ENCODE assay signal across 8 mouse cellular contexts in genomic region chr11:77763673-77764340, GRCm38 (mm10). TPM values are rescaled to one million over a fixed set of nuclear protein-coding genes. Genes with fewer than 3 reads are reported as not detected.
DNase-seq lines count a peak whose midpoint lies in the region; ATAC-seq and TF ChIP-seq lines count a peak whose summit lies in the region.

No protein-coding gene starts in this region.

- no peak for TF ChIP-seq CTCF in forebrain, postnatal 0 days (IDR thresholded peaks at IDR 0.05; ENCODE audit: low read depth)

- peak overlapping the region; percentile 96 for H3K4me3 ChIP-seq in forebrain, postnatal 0 days (ENCODE audit: low read depth, low read length)
- peak overlapping the region; percentile 85 for H3K4me3 ChIP-seq in intestine, embryonic 16.5 days (ENCODE audit: low read length)
- H3K4me3 ChIP-seq in liver, embryonic 11.5 days (ENCODE audit: low read depth, low read length), result peak overlapping the region; percentile 87
- peak overlapping the region; percentile 39 for H3K4me3 ChIP-seq in myocyte

- H3K27me3 ChIP-seq in forebrain, postnatal 0 days (ENCODE audit: insufficient read depth, low read length), result peaks cover 3% of the 10 kb centered on the region; the same call in 1 of the 2 replicates
- no peaks in the 10 kb centered on the region for H3K27me3 ChIP-seq in intestine, embryonic 16.5 days (replicated peaks; ENCODE audit: control insufficient read depth, insufficient read depth, low read length)
- H3K27me3 ChIP-seq in liver, embryonic 11.5 days (replicated peaks; ENCODE audit: control insufficient read depth, insufficient read depth, low read length), result no peaks in the 10 kb centered on the region
- H3K27me3 ChIP-seq in myocyte (ENCODE audit: control insufficient read depth, insufficient read depth, insufficient read length), result no peaks in the 10 kb centered on the region

- ATAC-seq in forebrain, postnatal 0 days, result peak; percentile 62
- peak; percentile 57 for ATAC-seq in intestine, embryonic 16.5 days
- ATAC-seq in liver, embryonic 11.5 days (replicated peaks; ENCODE audit: low FRiP score), result peak; percentile 70

- peak; percentile 39 to 46 for DNase-seq in left cerebral cortex, adult 18-20 months (ENCODE audit: low spot score in 2 of 2)
- DNase-seq in left cerebral cortex, adult 11 months (ENCODE audit: low spot score), result no peak
- DNase-seq in cerebellum, adult 8-10 months, result peak; percentile 53
- peak; percentile 72 for DNase-seq in forebrain, postnatal 0 days
- peak; percentile 72 for DNase-seq in liver, embryonic 11.5 days (ENCODE audit: low spot score)
- peak; percentile 53 for DNase-seq in thymus, postnatal 0 days (ENCODE audit: low spot score)

- 2% methylated on average over 26 of the region's 26 CpGs for WGBS in forebrain, postnatal 0 days
- 4% methylated on average over 25 of the region's 26 CpGs for WGBS in intestine, embryonic 16.5 days
- WGBS in liver, embryonic 11.5 days, result 2% methylated on average over 26 of the region's 26 CpGs

- H3K4me1 ChIP-seq in forebrain, postnatal 0 days (ENCODE audit: insufficient read depth), result peaks cover 23% of the 10 kb centered on the region
- H3K4me1 ChIP-seq in intestine, embryonic 16.5 days (ENCODE audit: control insufficient read depth, insufficient read depth, low read length), result peaks cover 37% of the 10 kb centered on the region
- peaks cover 46% of the 10 kb centered on the region for H3K4me1 ChIP-seq in liver, embryonic 11.5 days (replicated peaks; ENCODE audit: control insufficient read depth, insufficient read depth, low read length)

- H3ac ChIP-seq in myocyte (ENCODE audit: control insufficient read depth, insufficient read length), result peak overlapping the region; percentile 83

- peaks cover 36% of the 10 kb centered on the region for H3K79me2 ChIP-seq in myocyte (ENCODE audit: control insufficient read depth, insufficient read depth)

- no peaks in the 10 kb centered on the region for H3K9me3 ChIP-seq in forebrain, postnatal 0 days (ENCODE audit: low read length)
- H3K9me3 ChIP-seq in intestine, embryonic 16.5 days (ENCODE audit: control insufficient read depth, low read length), result no peaks in the 10 kb centered on the region
- H3K9me3 ChIP-seq in liver, embryonic 11.5 days (ENCODE audit: control insufficient read depth, low read length), result no peaks in the 10 kb centered on the region

- H3K36me3 ChIP-seq in forebrain, postnatal 0 days (ENCODE audit: insufficient read depth), result no peaks in the 10 kb centered on the region
- H3K36me3 ChIP-seq in intestine, embryonic 16.5 days (ENCODE audit: control insufficient read depth, insufficient read depth, low read length), result no peaks in the 10 kb centered on the region
- no peaks in the 10 kb centered on the region for H3K36me3 ChIP-seq in liver, embryonic 11.5 days (ENCODE audit: control insufficient read depth, insufficient read depth, low read length)
- no peaks in the 10 kb centered on the region for H3K36me3 ChIP-seq in myocyte (ENCODE audit: control insufficient read depth, insufficient read depth)

- H3K4me2 ChIP-seq in forebrain, postnatal 0 days (ENCODE audit: low read depth), result peak overlapping the region; percentile 79
- peak overlapping the region; percentile 86 for H3K4me2 ChIP-seq in intestine, embryonic 16.5 days (ENCODE audit: low read depth, low read length)
- peak overlapping the region; percentile 100 for H3K4me2 ChIP-seq in liver, embryonic 11.5 days
- H3K4me2 ChIP-seq in myocyte (ENCODE audit: low read depth), result peak overlapping the region; percentile 87

- H3K9ac ChIP-seq in forebrain, postnatal 0 days, result peak overlapping the region; percentile 97
- peak overlapping the region; percentile 95 for H3K9ac ChIP-seq in intestine, embryonic 16.5 days (ENCODE audit: low read depth, low read length)
- peak overlapping the region; percentile 86 for H3K9ac ChIP-seq in liver, embryonic 11.5 days (ENCODE audit: low read depth, low read length)

- peak overlapping the region; percentile 84 for H3K27ac ChIP-seq in forebrain, postnatal 0 days (ENCODE audit: low read depth, low read length)
- peak overlapping the region; percentile 88 for H3K27ac ChIP-seq in intestine, embryonic 16.5 days (ENCODE audit: low read length)
- peak overlapping the region; percentile 77 for H3K27ac ChIP-seq in liver, embryonic 11.5 days (ENCODE audit: low read depth, low read length)

- no peak for TF ChIP-seq POLR2A in myocyte (IDR thresholded peaks at IDR 0.05; ENCODE audit: insufficient read length, low read depth)

TF ChIP-seq in myocyte, 11 proteins besides CTCF, POLR2A, EP300 and RAD21:
- TF ChIP-seq USF1 (IDR thresholded peaks at IDR 0.05; ENCODE audit: low read depth) (no peak), MYOG (IDR thresholded peaks at IDR 0.05; ENCODE audit: control insufficient read depth in 1 of 3, insufficient read depth in 1 of 3, insufficient read length in 2 of 3, low read depth in 2 of 3) (peak in 1 of 3 experiments; percentile 74), MYOD1 (IDR thresholded peaks at IDR 0.05; ENCODE audit: control insufficient read depth in 1 of 3, insufficient read length in 2 of 3, low read depth in 2 of 3) (peak in 2 of 3 experiments; percentile 64 to 65)

RNA-seq across cellular contexts. Expression of gene Myo18a, which starts 0.8 kb away (rescaled TPM):
- total RNA-seq in left cerebral cortex, adult 18-20 months (2021), result 100 to 1,000 TPM; 132 to 140 TPM
- total RNA-seq in forebrain, postnatal 0 days (2014; rRNA removed), result 67.5 and 85.2 TPM in 2 replicates
- polyA plus RNA-seq in forebrain, postnatal 0 days (2015; fragmentation: Nextera tagmentation; extraction: Ambion mirVana), result 23.9 and 33.8 TPM in 2 replicates
- polyA plus RNA-seq in intestine, embryonic 16.5 days (2015; fragmentation: Nextera tagmentation; extraction: Ambion mirVana), result 31.2 and 31.8 TPM in 2 replicates
- 37.1 and 38.3 TPM in 2 replicates for polyA plus RNA-seq in liver, embryonic 11.5 days (2014; fragmentation: Nextera tagmentation; extraction: Ambion mirVana)
- polyA plus RNA-seq in myocyte (2012; fragmentation: generic; extraction: Trizol), result 169 TPM
- polyA plus RNA-seq in thymus, postnatal 0 days (2015; fragmentation: Nextera tagmentation; extraction: Ambion mirVana), result 25.5 and 27.5 TPM in 2 replicates

RNA-seq across cellular contexts. Expression of gene Gm10277, which starts 23.7 kb away (rescaled TPM):
- not detected for total RNA-seq in left cerebral cortex, adult 18-20 months (2021)
- total RNA-seq in forebrain, postnatal 0 days (2014; rRNA removed), result not detected in 2 replicates
- polyA plus RNA-seq in forebrain, postnatal 0 days (2015; fragmentation: Nextera tagmentation; extraction: Ambion mirVana), result 0.29 TPM in 1 of 2 replicates, not detected in the other
- polyA plus RNA-seq in intestine, embryonic 16.5 days (2015; fragmentation: Nextera tagmentation; extraction: Ambion mirVana), result 0.89 and 1.0 TPM in 2 replicates
- 1.5 and 2.0 TPM in 2 replicates for polyA plus RNA-seq in liver, embryonic 11.5 days (2014; fragmentation: Nextera tagmentation; extraction: Ambion mirVana)
- 0.07 TPM for polyA plus RNA-seq in myocyte (2012; fragmentation: generic; extraction: Trizol)
- 0.39 and 1.1 TPM in 2 replicates for polyA plus RNA-seq in thymus, postnatal 0 days (2015; fragmentation: Nextera tagmentation; extraction: Ambion mirVana)

RNA-seq across cellular contexts. Expression of gene Cryba1, which starts 38.7 kb away (rescaled TPM):
- total RNA-seq in left cerebral cortex, adult 18-20 months (2021), result not detected
- 0.23 and 0.95 TPM in 2 replicates for total RNA-seq in forebrain, postnatal 0 days (2014; rRNA removed)
- polyA plus RNA-seq in forebrain, postnatal 0 days (2015; fragmentation: Nextera tagmentation; extraction: Ambion mirVana), result 0.41 and 0.88 TPM in 2 replicates
- polyA plus RNA-seq in intestine, embryonic 16.5 days (2015; fragmentation: Nextera tagmentation; extraction: Ambion mirVana), result not detected in 2 replicates
- polyA plus RNA-seq in liver, embryonic 11.5 days (2014; fragmentation: Nextera tagmentation; extraction: Ambion mirVana), result not detected in 2 replicates
- polyA plus RNA-seq in myocyte (2012; fragmentation: generic; extraction: Trizol), result not detected
- polyA plus RNA-seq in thymus, postnatal 0 days (2015; fragmentation: Nextera tagmentation; extraction: Ambion mirVana), result 0.79 TPM in 1 of 2 replicates, not detected in the other

Comparison
In these comparisons a context has a peak if more than half of its experiments do, and no peak if none do; other contexts are left out.
1. H3K4me3 ChIP-seq: peak in every context shown above with its lines; median percentile 96 in forebrain, postnatal 0 days; 87 in liver, embryonic 11.5 days; 85 in intestine, embryonic 16.5 days; 39 in myocyte.